Mouse (Mus musculus): ENCODE measurements around the gene Ern1. TPM values are rescaled to one million over a fixed set of nuclear protein-coding genes. Genes with fewer than 3 reads are reported as not detected.

Ern1 gene
- total RNA-seq (2021), result 1 to 10 TPM; 8.5 to 8.7 TPM
- long read RNA-seq, full-length matches to known transcripts, result 1 of 1 reads
- long read RNA-seq, partial matches to known transcripts, result 0 of 1 reads
- long read RNA-seq, other reads (novel, unspliced or antisense), result 0 of 1 reads

DNA sequence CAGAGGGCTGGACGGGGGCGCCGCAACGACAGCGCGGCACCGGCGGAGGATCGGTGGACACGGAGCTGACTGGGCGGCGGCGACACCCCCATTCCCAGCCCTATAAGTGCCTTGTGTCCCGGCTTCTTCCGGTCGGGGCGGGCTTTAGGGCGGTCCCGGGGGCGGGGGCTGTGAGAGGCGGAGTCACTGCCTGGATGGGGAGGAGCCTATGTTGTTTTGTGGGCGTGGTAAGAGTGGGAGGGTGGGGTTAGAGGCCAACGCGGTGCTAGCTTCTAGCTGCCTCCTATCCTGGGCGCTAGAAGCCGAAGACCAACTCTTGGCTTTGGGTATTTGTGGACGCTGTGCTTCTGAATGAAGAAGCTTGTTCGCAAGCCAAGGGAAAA, at the start of gene Ern1:
Gene Ern1 (minus strand): TSS at position 120 of the 383 bp plus-strand sequence.
- peak; percentile 95 to 97 for DNase-seq (ENCODE audit: low spot score in 2 of 2)

GRCm38 (mm10) chr11:106536253-106536912, 48.7 kb upstream of the Ern1 start:
- DNase-seq (ENCODE audit: low spot score in 2 of 2), result no peak

GRCm38 (mm10) chr11:106535660-106536252, 48.1 kb upstream of the Ern1 start:
- DNase-seq (ENCODE audit: low spot score in 2 of 2), result no peak

GRCm38 (mm10) chr11:106532248-106532790, 44.7 kb upstream of the Ern1 start:
- DNase-seq (ENCODE audit: low spot score in 2 of 2), result no peak

DNA sequence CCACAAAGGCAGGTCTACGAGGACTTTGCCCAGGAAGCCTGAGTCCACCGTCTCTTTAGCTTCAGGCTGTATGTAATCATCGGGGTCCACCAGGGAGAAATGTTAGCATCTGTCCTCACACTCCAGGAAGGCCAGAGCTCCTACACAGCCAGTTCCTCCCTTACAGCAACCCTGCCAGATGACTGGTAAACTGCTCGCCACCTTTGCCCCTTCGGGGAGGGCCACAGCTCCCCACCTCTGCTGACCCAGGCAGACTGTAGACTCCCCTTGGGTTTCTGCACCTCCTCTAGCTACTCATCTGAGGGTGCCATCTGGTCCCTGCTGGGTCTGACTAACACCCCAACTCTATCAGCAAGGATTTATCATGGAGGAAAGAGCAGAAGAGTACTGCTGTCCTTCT, 42.1 kb upstream of the Ern1 start:
- no peak for DNase-seq (ENCODE audit: low spot score in 2 of 2)

DNA sequence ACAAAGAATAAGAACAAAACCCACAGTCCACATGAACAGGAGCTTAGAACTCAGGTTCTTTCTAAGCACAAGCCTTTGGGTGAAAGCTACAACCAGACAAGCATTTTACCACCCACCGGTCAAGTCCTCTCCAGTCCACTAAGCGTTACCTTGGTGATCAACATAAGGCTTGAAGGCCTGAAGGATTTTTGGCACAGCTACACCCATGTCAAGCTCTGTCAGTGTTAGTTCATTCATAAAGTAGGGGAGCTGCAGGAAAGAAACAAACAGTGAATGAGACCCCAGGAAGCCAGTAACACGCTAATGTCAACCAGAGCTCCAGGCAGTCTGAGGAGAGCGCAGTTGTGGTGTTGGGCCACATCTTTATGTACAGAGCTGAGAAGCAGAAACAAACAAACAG, 41.5 kb upstream of the Ern1 start:
- no peak for DNase-seq (ENCODE audit: low spot score in 2 of 2)

DNA sequence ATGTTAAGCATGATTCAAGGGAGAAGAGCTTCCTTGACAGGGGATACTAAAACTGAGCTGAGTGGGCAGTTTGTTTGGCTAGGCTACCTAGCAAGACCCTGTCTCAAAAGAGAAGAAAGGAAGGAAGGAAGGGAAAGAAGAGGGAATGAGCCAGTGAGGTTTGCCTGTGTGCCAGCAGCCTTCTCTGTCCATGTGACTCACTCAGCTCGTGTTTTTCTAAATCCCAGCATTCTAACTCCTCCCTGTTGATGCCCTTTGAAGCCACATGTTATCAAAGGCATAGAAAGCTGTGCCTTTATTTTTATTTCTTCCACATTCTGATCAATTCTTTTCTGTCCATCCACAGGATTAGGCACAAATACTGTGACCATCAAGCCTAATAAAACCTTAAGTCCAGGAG, 40.3 kb upstream of the Ern1 start:
- DNase-seq (ENCODE audit: low spot score in 2 of 2), result no peak

DNA sequence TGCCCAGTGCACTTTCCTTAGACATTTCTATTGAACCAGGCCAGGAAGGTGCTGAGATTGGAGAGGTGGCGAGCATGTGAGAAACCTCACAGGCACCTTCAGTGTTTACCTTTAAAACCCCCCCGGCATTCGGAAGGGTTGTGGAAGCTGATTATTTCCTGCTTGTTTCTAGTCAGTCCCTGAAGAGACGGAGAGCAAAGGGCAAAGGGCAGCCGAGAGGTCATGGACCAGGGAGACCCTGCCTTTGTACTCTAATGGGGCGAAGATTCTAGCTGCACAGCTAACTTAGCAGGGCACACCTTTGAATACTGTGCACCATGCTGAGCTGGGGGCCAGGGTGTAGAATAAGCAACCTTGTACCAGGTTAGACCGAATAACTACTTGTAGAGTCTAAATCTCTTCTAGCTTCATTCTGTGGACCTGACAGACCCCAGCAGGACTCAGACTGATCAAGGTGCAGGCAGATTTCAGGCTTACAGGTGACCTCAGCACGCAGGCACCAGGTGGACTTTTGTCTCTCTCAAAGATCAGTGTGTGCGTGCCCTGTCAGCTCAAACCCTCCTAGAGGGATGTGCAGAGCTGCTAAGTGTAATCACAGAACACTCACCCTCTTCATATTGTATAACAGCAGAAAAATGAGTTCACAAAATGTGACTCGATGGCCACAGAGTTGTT, 39.6 kb upstream of the Ern1 start:
- no peak for DNase-seq (ENCODE audit: low spot score in 2 of 2)

DNA sequence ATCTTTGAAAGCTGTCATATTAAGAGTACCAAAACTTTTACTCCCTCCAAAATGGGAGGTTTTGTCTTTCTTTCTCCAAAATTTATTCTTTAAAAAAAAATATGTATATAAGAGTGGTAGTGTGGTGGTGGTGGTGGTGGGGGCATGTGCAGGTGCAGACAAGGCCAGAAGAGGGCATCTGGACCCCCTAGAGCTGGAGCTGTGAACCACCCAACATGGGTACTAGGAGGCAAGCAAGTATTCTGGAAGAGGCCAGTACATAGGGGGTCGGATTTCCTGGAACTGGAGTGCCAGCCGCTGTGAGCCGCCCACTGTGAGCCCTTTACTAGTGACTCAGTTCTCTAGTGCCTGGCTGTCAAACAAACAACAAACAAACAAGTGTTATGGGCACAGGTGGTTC, 34.9 kb upstream of the Ern1 start:
- no peak for DNase-seq (ENCODE audit: low spot score in 2 of 2)

DNA sequence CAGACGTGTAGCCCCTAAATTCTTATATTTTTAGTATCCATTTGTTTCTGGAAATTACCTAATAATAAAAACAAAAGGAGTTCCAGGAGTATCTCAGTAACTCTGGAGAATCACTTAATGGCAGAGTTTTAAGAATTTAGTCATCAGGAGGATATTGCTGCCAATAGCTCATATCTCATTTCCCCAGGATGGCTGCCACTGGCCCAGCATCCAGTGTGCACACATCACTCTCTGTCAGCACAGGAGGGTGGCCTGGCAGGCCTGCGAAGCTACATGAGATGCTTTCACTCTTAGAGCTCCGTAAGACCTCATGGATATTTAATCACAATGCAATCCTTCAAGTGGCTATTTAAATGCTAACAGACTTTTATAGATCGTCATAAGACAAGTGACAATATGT, 34.0 kb upstream of the Ern1 start:
- DNase-seq (ENCODE audit: low spot score in 2 of 2), result no peak

GRCm38 (mm10) chr11:106520404-106520803, 32.8 kb upstream of the Ern1 start:
- DNase-seq (ENCODE audit: low spot score in 2 of 2), result no peak

- no peak for DNase-seq (ENCODE audit: low spot score in 2 of 2)
Observed at GRCm38 (mm10) chr11:106519519-106519918, 31.9 kb upstream of the Ern1 start.

GRCm38 (mm10) chr11:106518391-106518790, 30.7 kb upstream of the Ern1 start:
- DNase-seq (ENCODE audit: low spot score in 2 of 2), result no peak

- DNase-seq (ENCODE audit: low spot score in 2 of 2), result no peak
Observed at GRCm38 (mm10) chr11:106515079-106515745, 27.6 kb upstream of the Ern1 start.

DNA sequence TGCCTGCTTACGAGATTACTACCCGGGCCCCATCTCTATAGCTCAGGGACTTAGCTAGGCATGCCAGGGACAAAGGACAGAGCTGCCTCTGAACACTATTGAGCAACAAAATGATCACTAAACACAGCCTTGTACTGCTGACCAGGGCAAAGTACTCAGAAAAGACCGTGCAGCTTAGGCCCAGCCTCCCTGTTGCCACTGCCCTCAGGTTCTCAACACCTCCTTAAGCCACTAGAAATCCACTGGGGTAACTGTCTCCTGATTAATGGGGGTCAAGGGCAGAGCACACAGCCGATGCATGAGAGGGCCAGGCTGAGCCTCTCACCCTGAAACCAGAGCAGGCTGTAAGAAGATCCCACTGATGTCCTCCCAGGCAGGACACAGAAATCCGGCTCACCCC, 26.8 kb upstream of the Ern1 start:
- no peak for DNase-seq (ENCODE audit: low spot score in 2 of 2)

DNA sequence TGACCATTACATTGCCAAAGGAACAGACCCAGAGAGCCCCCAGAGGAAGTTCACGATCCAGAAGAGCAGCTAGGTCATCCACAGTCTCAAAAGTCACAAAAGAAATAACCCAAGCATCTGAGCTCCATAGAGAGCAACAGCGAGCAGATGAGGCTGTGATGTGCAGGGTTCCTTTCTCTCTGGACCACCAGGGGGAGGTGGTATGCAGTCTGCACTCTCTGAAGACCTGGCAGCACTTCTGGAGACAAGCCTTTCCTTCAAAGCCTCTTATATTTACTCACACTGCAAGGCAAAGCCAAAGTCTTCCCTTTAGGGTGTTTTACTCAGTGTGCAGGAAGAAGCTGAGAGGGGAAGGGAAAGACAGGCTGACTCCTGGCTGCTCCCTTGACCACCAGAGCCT, 25.5 kb upstream of the Ern1 start:
- DNase-seq (ENCODE audit: low spot score in 2 of 2), result peak; percentile 70 to 80

DNA sequence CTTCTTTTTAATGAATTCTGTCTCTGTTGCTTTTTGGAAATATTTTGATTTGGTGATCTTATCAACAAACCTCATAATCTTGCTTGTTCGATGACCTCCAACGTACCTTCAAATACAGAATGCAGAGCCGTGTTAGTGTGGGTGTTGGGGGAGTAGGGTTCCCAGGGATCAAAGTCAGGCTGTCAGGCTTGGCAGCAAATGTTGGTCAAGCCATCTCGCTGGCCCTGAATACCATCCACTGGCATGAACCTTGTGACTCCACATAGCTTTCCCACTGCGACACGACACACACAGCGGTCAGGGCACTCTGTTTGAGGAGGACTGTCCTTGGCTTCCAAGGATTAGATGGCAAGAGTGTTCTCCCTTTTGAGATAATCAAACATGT, 24.3 kb upstream of the Ern1 start:
- no peak for DNase-seq (ENCODE audit: low spot score in 2 of 2)

GRCm38 (mm10) chr11:106511236-106512005, 23.8 kb upstream of the Ern1 start:
- no peak for DNase-seq (ENCODE audit: low spot score in 2 of 2)

- DNase-seq (ENCODE audit: low spot score in 2 of 2), result no peak
Observed at GRCm38 (mm10) chr11:106507638-106508037, 20.0 kb upstream of the Ern1 start.

- no peak for DNase-seq (ENCODE audit: low spot score in 2 of 2)
Observed at GRCm38 (mm10) chr11:106506211-106506610, 18.6 kb upstream of the Ern1 start.

GRCm38 (mm10) chr11:106504129-106504528, 16.5 kb upstream of the Ern1 start:
- no peak for DNase-seq (ENCODE audit: low spot score in 2 of 2)

Data from layer of hippocampus, postnatal 10 days (tissue).